In genomic region chr1:34430981-34431380, GRCm38 (mm10) we compare ENCODE assay signal across 15 mouse cellular contexts.
"Had no signal": no experiment of that assay in that cellular context is flagged by ENCODE, and none has a peak within 500 bp of the region (broad histone marks: within the 10 kb centered on the region; RNA-seq: fewer than 3 reads in every experiment).

No protein-coding gene starts in this region.

- H3K27ac ChIP-seq: neural tube, embryonic 15.5 days; stomach, embryonic 15.5 days; stomach, postnatal 0 days had no signal

- H3K4me2 ChIP-seq: neural tube, embryonic 15.5 days; stomach, embryonic 15.5 days had no signal

- H3K27me3 ChIP-seq: neural tube, embryonic 15.5 days; stomach, embryonic 15.5 days had no signal

- H3K4me1 ChIP-seq: stomach, embryonic 15.5 days had no signal

- DNase-seq: retina, postnatal 1 day; right cerebral cortex, adult 18-20 months; right cerebral cortex, postnatal 14 days; right cerebral cortex, postnatal 25 days; right cerebral cortex, postnatal 4 days; spleen, adult 18-20 months; thymus, adult 18-20 months; thymus, adult 2 months; thymus, postnatal 14 days; thymus, postnatal 25 days; thymus, postnatal 36 days; thymus, postnatal 4 days had no signal

- H3K36me3 ChIP-seq: neural tube, embryonic 15.5 days had no signal

- H3K4me3 ChIP-seq: neural tube, embryonic 15.5 days; stomach, embryonic 15.5 days had no signal

- H3K9ac ChIP-seq: neural tube, embryonic 15.5 days; stomach, embryonic 15.5 days had no signal
